Mouse (Mus musculus) kidney, postnatal 36 days (tissue): ENCODE measurements around the gene Adgrd1.
"Not testable (repeated sequence)": the region's sequence is repeated elsewhere in the genome, so short reads cannot be mapped to it uniquely, and the experiment has no call there.

Source experiments
- DNase-seq, 2 experiments: peaks; one replicate each; pipeline ENCODE4 v3.0.0; 2021 to 2022; ENCODE audit warnings: mixed read lengths in 2 of 2

The Adgrd1 gene

DNA sequence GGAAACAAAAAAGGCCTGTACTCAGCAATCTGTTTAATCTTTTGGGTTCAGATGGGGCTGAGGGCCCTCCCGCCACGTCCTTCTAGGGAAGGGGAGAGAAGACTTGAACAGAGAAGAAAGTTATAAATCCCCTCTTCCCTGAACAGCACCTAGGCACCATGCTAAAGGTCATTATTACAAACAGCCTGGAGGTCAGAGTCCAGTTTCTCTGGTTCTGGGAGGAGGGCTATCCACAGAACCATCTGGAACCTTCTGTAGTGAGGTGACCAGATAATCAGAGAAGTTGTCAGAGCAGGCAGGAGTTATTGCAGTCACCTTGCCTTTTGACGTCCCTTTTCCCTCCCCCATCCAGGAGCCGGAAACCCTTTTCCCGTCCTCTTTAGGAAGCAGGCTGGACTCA, 2.3 kb upstream of the Adgrd1 start:
- no peak for DNase-seq

DNA sequence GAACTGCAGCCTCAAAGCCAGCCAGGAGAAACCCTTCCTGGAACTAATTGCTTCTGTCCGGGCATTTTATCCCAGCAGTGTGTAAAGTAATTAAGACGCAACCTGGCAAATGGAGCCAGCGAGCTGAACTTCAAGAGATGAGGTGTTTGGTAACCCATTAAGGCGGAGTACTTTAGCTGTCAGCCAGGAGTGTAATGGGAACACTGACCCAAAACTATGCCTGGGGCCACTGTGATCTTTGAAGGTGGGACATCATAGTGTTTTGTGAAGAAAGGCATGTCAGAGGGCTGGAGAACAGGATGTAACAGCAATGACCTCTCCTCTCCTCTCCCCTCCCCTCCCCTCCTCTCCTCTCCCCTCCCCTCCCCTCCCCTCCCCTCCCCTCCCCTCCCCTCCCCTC, 7.5 kb downstream of the Adgrd1 start:
- DNase-seq = no peak

DNA sequence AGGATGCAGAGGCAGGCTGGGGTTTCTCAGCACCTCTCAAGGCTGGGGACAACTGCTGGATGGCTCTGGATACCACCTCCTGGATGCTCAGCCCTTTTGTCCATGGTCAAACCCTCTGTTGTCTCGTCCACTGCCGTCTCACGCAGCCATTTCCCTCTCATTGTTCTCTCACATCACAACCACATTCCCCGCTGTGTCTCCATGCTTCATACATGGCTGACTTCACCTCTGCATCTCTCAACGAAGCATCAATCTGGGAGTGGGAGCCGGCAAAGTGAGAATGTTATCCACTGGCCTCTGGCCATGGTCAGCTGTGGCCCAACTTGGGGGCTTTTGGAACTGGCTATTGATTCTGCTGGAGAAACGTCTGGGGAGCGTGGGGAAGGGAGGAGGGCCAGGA, 15.2 kb downstream of the Adgrd1 start:
- no peak for DNase-seq

- DNase-seq = no peak
These were observed 17.4 kb downstream of the Adgrd1 start for GRCm38 (mm10) chr5:129113741-129114476.

GRCm38 (mm10) chr5:129116299-129116698, 19.7 kb downstream of the Adgrd1 start:
- no peak for DNase-seq

- DNase-seq = no peak
These were observed 21.1 kb downstream of the Adgrd1 start for GRCm38 (mm10) chr5:129117593-129118113.

DNA sequence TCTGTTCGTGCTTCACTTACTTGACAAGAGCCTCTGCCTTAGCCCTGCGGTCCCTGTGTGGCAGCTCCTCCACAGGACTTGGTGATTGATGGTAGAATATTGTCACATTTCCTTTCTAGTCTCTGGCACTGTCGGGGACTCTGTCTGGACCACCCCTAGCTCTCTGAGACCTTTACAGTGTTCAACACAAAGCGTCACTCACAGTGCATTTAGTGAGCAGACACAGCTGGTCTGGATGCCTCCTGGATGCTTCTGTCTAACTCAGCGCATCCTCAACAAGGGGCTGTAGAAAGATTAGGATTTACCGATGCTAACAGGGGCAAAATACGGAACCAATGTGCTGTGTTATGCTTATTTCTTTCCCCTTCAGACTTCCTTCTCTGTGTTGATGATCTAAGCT, 22.0 kb downstream of the Adgrd1 start:
- no peak for DNase-seq

GRCm38 (mm10) chr5:129119146-129119545, 22.6 kb downstream of the Adgrd1 start:
- DNase-seq = no peak

- no peak for DNase-seq
These were observed 25.2 kb downstream of the Adgrd1 start for GRCm38 (mm10) chr5:129121654-129122285.

GRCm38 (mm10) chr5:129122491-129122890, 25.9 kb downstream of the Adgrd1 start:
- no peak for DNase-seq

- no peak for DNase-seq
These were observed 27.7 kb downstream of the Adgrd1 start for GRCm38 (mm10) chr5:129124070-129124828.

DNA sequence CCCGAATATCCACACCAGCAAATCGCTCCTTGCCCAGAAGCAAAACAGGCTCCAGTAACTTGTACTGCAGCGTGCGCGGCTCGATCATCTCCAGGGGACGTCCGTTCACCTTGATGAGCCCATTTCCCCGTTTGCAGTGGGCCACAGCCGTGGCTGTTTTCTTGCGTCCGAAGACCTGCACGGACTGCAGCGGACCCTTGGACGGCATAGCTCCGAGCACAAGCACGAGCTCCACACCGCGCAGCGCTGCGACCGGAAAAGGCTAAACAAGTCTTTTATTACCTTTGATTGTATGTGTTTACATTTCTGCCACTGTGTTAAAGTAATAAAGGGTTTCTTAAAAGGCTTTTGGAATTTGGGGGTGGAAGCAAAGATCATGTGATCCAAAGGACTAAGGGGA, 31.8 kb downstream of the Adgrd1 start:
- DNase-seq = not testable (repeated sequence)

DNA sequence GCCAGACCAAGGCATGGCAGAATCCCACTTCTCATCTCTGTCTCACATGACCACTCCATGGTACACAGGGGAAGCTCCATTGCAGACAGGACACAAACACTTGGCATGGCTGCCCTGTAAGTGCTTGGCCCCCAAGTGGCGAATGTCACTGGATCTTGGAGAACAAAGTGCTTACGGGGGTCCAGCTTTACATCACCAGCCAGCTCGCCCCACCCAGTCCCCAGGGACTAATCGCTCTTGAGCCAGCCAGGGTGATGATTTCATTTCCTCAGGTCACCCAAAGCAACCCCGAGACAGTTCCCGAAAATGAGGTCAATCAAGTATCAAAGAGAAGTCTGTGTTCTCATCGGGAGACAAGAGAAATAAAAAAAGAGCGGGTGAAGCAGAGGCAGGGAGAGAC, 33.8 kb downstream of the Adgrd1 start:
- no peak for DNase-seq

DNA sequence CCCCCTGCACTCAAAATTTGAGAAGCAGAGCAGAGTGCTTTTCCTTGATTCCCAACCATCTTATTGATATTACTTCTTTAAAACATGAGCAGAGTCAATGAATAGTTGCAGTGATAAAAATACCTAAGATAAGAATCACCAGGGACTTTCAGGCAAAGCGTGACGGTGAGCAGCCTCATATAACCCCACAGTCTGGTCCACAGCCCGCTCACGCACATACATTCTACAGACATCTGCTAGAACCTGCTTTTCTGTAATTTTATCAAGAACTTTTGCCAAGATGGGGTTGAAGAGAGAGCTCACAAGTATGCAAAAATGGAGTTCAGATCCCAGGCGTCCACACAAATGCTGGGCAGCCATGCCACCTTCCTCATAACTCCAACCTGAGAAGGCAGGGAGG, 40.9 kb downstream of the Adgrd1 start:
- DNase-seq = no peak

- no peak for DNase-seq
These were observed 42.0 kb downstream of the Adgrd1 start for GRCm38 (mm10) chr5:129138576-129138975.

- no peak for DNase-seq
These were observed 46.3 kb downstream of the Adgrd1 start for GRCm38 (mm10) chr5:129142801-129143200.

DNA sequence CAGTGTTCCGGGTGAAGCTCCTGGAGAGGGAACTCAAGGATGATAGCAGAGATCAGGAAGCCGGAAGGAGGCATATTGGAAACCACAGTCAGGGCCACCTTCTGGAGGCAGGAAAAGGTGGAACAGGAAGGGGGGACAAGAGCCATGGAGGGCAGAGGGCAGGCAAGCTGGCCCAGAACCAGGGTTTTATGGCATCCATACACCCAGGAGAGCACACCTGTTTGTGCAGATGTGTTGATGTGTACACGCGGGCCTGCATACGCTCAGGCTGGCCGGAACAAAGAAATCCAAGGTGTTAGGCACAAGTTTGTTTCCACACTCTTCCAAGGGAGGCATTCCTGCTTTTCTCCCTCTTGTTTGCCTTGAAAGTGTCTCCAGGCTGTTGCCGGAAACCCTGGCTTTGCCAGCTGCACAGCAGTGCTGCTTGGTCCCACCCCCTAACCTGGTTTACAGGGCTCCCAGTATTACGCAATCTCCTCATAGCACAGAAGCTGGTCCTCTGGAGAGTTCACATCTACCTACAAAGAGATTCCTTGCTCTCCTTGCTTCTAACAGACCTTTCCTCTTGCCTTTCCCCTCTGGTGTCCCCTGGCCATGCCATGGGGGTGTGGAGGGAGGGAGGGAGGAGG, 48.9 kb downstream of the Adgrd1 start:
- no peak for DNase-seq

- no peak for DNase-seq
These were observed 50.5 kb downstream of the Adgrd1 start for GRCm38 (mm10) chr5:129146892-129147509.

- no peak for DNase-seq
These were observed 51.9 kb downstream of the Adgrd1 start for GRCm38 (mm10) chr5:129148485-129148884.

- no peak for DNase-seq
These were observed 58.7 kb downstream of the Adgrd1 start for GRCm38 (mm10) chr5:129155023-129155901.

- DNase-seq = no peak
These were observed 59.4 kb downstream of the Adgrd1 start for GRCm38 (mm10) chr5:129155902-129156311.
